Mouse (Mus musculus) embryonic facial prominence, embryonic 15.5 days (tissue): ENCODE data around the gene Stxbp4. TPM values are rescaled to one million over a fixed set of nuclear protein-coding genes. Genes with fewer than 3 reads are reported as not detected.

Experiments
- ATAC-seq: fragments of 200-750 bp; cut with Nextera tagmentation; 2 replicates; pipeline ENCODE4 v1.8.0; 2017; ENCODE audit warnings: low read depth, moderate TSS enrichment; ENCODE audit not compliant: insufficient number of reproducible peaks, low FRiP score, low TSS enrichment
- H3K27ac ChIP-seq: fragments of 300-500 bp; sonication (generic); replicated peaks from 2 replicates; pipeline ENCODE4 v1.5.1; 2015; ENCODE audit warnings: mild to moderate bottlenecking, inconsistent platforms
- H3K27me3 ChIP-seq: fragments of 300-500 bp; sonication (generic); 2 replicates; pipeline ENCODE4 v1.6.1; 2015; ENCODE audit warnings: inconsistent platforms
- H3K36me3 ChIP-seq: fragments of 300-500 bp; sonication (generic); 2 replicates; pipeline ENCODE4 v1.6.1; 2015; ENCODE audit warnings: mild to moderate bottlenecking, inconsistent platforms
- H3K4me1 ChIP-seq: fragments of 300-500 bp; sonication (generic); 2 replicates; pipeline ENCODE4 v1.6.1; 2015; ENCODE audit warnings: inconsistent platforms
- H3K4me2 ChIP-seq: fragments of 300-500 bp; sonication (generic); replicated peaks from 2 replicates; pipeline ENCODE4 v1.6.1; 2015; ENCODE audit warnings: mild to moderate bottlenecking, inconsistent platforms
- H3K4me3 ChIP-seq: fragments of 300-500 bp; sonication (generic); replicated peaks from 2 replicates; pipeline ENCODE4 v1.5.1; 2015; ENCODE audit warnings: mild to moderate bottlenecking, inconsistent platforms
- H3K9ac ChIP-seq: fragments of 300-500 bp; sonication (generic); 2 replicates; pipeline ENCODE4 v1.6.1; 2015; ENCODE audit warnings: inconsistent platforms
- H3K9me3 ChIP-seq: fragments of 300-500 bp; sonication (generic); replicated peaks from 2 replicates; pipeline ENCODE4 v1.6.1; 2016; ENCODE audit warnings: inconsistent platforms
- WGBS: fragments of 180-500 bp; shearing (Covaris S2); methylation state at CpG from one replicate; pipeline ENCODE4 v1.1.7; 2015; 5-methylcytosine and 5-hydroxymethylcytosine counted together
- polyA plus RNA-seq: library from polyadenylated mRNA; unstranded; fragments of >200 nt; fragmentation: Nextera tagmentation; extraction: Ambion mirVana; gene quantifications from 2 replicates; pipeline ENCODE4 v1.2.1, GENCODE M21; 2015

Stxbp4 gene
- polyA plus RNA-seq = 26.3 and 26.7 TPM in 2 replicates

DNA sequence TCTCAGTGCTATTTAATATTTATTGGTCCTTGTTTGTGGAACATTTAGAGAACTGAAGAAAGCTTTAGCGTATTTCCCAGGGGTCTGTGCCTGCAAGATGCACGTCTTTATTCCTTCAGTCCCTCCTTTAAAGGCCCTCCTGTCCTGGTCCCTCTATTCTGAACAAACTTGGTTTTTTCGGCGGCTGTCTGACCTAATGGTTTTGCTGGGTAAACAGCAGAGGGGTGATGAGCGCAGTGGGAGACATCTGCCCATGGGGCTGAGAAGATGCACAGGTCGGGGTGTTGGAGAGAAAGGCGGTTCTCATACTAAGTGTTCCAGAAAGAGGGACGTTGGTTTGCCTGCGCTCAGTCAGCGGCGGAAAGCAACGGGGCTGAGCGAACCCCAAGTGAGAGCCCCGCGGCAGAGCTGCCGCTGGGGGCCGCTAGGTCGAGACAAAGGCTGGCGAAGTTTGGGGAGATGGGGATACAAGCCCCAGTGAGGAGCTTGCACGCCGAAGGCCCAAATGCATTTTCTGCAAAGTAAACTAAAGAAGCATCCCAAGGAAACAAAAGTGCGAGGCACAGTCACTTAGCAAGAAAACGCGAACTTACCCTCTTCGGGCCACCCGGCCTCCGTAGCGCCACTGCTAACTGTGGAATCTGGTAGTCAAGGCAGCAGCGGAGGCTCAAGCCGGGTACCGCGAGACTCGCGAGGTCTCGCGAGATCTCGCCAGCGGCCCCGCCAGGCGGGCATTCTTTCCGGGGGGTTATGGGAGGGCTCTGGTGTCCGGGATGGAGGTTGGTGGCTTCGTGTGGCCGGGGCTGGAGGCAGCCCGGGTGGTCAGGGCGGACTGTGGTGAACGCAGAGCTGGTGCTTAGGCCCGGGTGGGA, at the start of gene Stxbp4, which contains the start of gene Cox11:
TSS of gene Stxbp4 (minus strand) at position 645 of the 872 bp plus-strand sequence.
TSS of gene Cox11 (plus strand) at position 734 of the 872 bp plus-strand sequence.
- peak within 1 kb of the TSS; percentile 55 for H3K4me2 ChIP-seq
- H3K4me1 ChIP-seq = peaks cover 3% of the 10 kb centered on the region
- peak within 1 kb of the TSS; percentile 98 for H3K9ac ChIP-seq
- peaks cover 11% of the 10 kb centered on the region for H3K36me3 ChIP-seq
- H3K4me3 ChIP-seq = peak within 1 kb of the TSS; percentile 99
- ATAC-seq = peak; percentile 95
- H3K27ac ChIP-seq = peak within 1 kb of the TSS; percentile 98
- under 1% methylated on average over 48 of the region's 48 CpGs for WGBS
- H3K27me3 ChIP-seq = no peaks in the 10 kb centered on the region
- H3K9me3 ChIP-seq = no peaks in the 10 kb centered on the region

DNA sequence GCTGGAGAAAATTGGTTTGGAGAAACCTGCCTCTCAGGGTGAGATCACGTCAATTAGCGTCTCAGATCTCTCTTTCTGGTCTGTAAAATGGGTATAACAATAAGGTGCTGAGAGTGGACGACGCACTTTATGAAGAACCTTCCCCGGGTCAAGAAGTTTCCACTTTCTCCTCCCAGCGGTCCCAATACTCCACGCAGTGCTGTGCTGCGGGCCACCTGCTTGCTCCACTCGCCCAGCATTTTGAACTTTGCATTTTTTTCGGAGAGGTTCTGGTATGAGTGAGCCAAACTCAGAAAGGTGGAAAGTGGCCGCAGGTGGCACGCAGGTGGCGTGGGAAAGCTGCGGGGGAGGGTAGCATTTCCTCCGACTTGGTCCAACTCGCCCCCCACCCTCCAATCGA, 49.2 kb upstream of the Stxbp4 start:
- Histone ChIP-seq H3K4me2 (peak overlapping the region; percentile 91), H3K27ac (peak overlapping the region; percentile 76), H3K4me1 (peaks cover 18% of the 10 kb centered on the region), H3K9ac (peak overlapping the region; percentile 39), H3K27me3 (no peaks in the 10 kb centered on the region), H3K36me3 (peaks cover 9% of the 10 kb centered on the region; the same call in 1 of the 2 replicates), H3K9me3 (no peaks in the 10 kb centered on the region), H3K4me3 (peak overlapping the region; percentile 71)
- WGBS = 1% methylated on average over 17 of the region's 17 CpGs
- peak; percentile 23; the same call in 1 of the 2 replicates for ATAC-seq

DNA sequence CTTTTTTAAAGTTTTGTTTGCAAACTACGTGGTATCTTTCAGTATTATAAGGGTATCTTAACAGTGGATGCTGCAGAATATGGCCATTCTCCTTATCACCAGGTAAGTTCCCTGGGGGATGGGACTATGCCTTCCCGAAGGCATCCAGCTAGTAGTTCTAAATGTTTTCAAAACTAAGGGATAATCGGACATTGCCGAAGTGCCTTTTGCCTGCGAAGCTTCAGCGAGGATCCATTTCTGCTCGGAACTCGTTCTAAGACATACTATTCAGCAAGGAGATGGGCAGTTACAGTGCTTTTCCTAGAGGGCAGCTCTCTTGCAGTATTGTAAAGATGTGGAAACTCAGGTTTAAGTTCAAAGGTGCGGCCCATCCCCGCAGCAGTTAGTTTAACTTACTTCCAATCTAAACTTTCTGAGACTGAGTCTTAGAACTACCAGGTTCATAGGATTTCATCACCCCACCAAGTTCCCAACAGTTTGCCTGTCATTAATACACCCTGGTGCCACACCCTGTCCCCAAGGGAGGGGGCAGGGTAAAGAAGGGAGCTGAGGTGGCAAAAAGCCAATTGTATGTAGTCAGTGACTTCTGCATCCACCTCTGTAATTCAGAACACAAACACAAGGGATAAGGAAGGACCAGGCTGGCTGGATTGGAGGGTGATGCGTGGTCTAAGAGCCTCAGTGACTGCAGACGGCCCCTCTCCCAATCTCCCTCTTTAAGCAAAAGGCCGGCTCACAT, 48.6 kb upstream of the Stxbp4 start:
- Histone ChIP-seq H3K4me3 (peak overlapping the region; percentile 71), H3K4me1 (peaks cover 18% of the 10 kb centered on the region), H3K4me2 (peak overlapping the region; percentile 91), H3K9ac (no peak overlapping the region), H3K9me3 (no peaks in the 10 kb centered on the region), H3K27me3 (no peaks in the 10 kb centered on the region), H3K27ac (peak overlapping the region; percentile 76; the same call in 1 of the 2 replicates), H3K36me3 (peaks cover 9% of the 10 kb centered on the region; the same call in 1 of the 2 replicates)
- no peak for ATAC-seq
- 62% methylated on average over 13 of the region's 13 CpGs for WGBS

DNA sequence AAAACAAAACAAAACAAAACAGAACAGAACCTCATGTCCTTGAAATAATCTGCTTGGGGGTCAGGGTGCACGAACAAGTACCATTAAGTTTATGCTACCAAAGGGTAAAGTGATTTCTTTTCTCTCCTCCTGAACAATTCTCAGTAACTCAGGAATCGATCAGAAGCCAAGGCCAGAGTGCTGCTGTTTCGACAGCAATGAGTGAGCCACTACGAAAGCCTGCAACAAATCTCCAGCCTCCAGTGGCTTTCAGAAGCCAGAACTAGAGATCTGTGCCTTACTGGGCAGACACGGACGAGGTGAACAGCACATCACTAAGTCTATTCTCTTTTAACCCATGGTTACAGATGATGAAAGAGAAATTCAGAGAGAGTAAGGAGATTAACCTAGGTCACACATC, 47.3 kb upstream of the Stxbp4 start:
- Histone ChIP-seq H3K27me3 (no peaks in the 10 kb centered on the region), H3K9me3 (no peaks in the 10 kb centered on the region), H3K36me3 (peaks cover 18% of the 10 kb centered on the region), H3K4me2 (no peak overlapping the region), H3K27ac (no peak overlapping the region), H3K4me1 (peaks cover 18% of the 10 kb centered on the region), H3K9ac (no peak overlapping the region), H3K4me3 (no peak overlapping the region)
- WGBS = 66% methylated on average over 6 of the region's 6 CpGs
- ATAC-seq = no peak

DNA sequence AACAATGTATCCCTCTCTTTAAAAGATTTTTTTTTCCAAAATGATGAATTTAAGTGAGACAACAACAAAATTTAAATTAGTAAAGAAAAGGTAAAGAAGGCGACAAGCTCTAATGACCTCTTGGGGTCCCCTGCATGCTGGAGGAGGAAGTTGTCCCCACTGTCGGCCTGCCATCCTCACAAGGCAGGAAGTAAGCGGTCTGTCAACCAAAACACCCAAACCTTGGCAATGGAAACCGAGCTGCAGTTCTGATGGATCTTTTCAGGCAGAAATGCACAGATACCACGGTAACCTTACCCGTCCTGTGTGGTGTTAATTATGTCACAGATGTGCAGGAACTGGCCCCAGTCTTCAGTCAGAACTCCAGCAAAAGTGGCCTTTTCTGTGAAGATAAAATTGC, 46.9 kb upstream of the Stxbp4 start:
- H3K27me3 ChIP-seq = no peaks in the 10 kb centered on the region
- peaks cover 18% of the 10 kb centered on the region for H3K36me3 ChIP-seq
- H3K4me2 ChIP-seq = no peak overlapping the region
- ATAC-seq = no peak
- no peak overlapping the region for H3K4me3 ChIP-seq
- 40% methylated on average over 6 of the region's 6 CpGs for WGBS
- peaks cover 18% of the 10 kb centered on the region for H3K4me1 ChIP-seq
- H3K27ac ChIP-seq = no peak overlapping the region
- no peak overlapping the region for H3K9ac ChIP-seq
- no peaks in the 10 kb centered on the region for H3K9me3 ChIP-seq

DNA sequence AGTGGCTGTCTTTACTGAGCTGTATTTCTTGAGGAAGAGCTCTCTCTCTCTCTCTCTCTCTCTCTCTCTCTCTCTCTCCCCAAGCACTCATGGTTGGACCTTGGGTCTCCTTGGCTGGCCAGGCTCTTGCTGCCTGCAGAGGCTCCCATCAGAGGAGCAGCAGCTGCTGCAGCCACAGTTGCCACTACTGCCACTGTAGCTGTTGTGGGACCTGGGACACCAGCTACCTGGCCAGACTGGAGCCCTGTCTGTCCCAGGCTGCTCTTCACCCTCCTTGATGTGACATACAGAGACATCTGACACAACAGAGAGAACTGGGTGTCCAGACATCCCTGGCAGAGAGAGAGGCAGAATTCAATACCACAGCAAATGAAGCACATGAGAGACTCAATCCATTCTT, 43.3 kb upstream of the Stxbp4 start:
- no peak for ATAC-seq
- no peaks in the 10 kb centered on the region for H3K27me3 ChIP-seq
- no peak overlapping the region for H3K27ac ChIP-seq
- H3K4me3 ChIP-seq = no peak overlapping the region
- no peaks in the 10 kb centered on the region for H3K9me3 ChIP-seq
- H3K4me2 ChIP-seq = no peak overlapping the region
- H3K4me1 ChIP-seq = peaks cover 2% of the 10 kb centered on the region; the same call in 1 of the 2 replicates
- H3K36me3 ChIP-seq = peaks cover 18% of the 10 kb centered on the region
- H3K9ac ChIP-seq = no peak overlapping the region

DNA sequence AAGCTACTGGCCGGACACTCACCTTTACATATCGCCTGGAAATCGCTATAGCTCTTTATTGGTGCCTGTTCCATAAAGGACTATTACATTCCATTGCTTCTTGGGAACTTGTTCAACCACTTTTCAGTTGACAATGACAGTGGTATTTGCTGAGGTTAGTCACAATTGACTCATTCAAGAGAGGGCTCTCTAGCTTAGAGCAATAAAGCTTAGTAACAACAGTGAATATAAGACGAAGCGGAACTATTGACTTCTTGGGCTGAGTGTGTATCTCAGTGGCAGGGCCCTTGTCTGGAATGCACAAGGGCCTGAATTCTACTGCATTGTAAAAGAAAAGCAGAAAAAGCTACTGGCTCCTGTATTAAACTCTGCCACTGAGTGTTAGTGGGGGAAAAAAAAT, 40.7 kb upstream of the Stxbp4 start:
- H3K4me2 ChIP-seq = no peak overlapping the region
- H3K4me3 ChIP-seq = no peak overlapping the region
- H3K36me3 ChIP-seq = peaks cover 18% of the 10 kb centered on the region
- H3K9me3 ChIP-seq = no peaks in the 10 kb centered on the region
- H3K27me3 ChIP-seq = no peaks in the 10 kb centered on the region
- ATAC-seq = no peak
- no peak overlapping the region for H3K9ac ChIP-seq
- H3K4me1 ChIP-seq = no peaks in the 10 kb centered on the region
- WGBS = 73% methylated on average over 5 of the region's 5 CpGs
- no peak overlapping the region for H3K27ac ChIP-seq

DNA sequence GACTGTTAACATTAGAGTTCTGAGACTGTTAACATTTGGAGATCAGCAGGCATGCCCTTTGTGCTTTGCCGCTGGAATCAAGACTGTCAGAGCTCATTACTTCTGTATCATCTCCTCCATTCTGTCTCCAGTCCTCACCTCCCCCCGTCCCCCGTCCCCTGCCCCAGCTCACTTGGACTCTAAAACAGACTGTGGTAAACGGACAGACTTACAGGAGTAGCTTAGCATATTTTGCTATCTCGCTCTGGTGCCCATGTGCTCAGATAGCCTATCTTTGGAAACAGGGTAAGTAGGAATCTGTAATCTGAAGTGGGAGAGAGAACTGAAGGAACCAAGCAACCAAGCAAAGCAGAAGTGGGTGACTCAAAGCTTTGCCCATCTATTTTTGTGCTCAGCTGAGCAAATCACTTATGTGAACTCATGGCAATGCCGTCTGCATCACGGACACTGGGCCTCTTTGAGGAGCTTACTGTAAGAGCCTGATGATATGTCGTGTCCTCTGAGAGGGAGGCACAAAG, 39.9 kb upstream of the Stxbp4 start:
- Histone ChIP-seq H3K27me3 (no peaks in the 10 kb centered on the region), H3K9ac (no peak overlapping the region), H3K4me3 (no peak overlapping the region), H3K36me3 (peaks cover 18% of the 10 kb centered on the region), H3K4me1 (no peaks in the 10 kb centered on the region), H3K27ac (no peak overlapping the region), H3K4me2 (no peak overlapping the region), H3K9me3 (no peaks in the 10 kb centered on the region)
- 86% methylated on average over 8 of the region's 8 CpGs for WGBS
- ATAC-seq = no peak

DNA sequence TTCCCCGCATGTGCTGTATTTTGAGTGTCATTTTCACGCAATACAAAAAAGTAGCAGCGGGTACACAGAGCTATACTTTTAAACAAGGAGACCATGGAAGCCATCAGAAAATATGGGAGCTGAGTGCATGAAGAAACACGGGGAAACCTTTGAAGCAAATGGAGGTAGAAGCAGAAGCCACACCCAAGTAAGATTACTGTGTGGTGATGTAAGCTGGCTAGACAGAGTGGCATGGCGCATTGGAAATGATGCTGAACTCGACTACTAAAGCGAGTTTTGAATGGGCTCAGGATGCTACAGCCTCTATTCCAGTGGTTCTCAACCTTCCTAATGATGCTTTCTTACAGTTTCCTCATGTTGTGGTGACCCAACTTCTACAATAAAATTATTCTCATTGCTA, 39.1 kb upstream of the Stxbp4 start:
- Histone ChIP-seq H3K4me1 (no peaks in the 10 kb centered on the region), H3K4me3 (no peak overlapping the region), H3K27me3 (no peaks in the 10 kb centered on the region), H3K9me3 (no peaks in the 10 kb centered on the region), H3K36me3 (peaks cover 16% of the 10 kb centered on the region), H3K27ac (no peak overlapping the region), H3K4me2 (no peak overlapping the region), H3K9ac (no peak overlapping the region)
- ATAC-seq = no peak
- WGBS = 88% methylated on average over 7 of the region's 7 CpGs

DNA sequence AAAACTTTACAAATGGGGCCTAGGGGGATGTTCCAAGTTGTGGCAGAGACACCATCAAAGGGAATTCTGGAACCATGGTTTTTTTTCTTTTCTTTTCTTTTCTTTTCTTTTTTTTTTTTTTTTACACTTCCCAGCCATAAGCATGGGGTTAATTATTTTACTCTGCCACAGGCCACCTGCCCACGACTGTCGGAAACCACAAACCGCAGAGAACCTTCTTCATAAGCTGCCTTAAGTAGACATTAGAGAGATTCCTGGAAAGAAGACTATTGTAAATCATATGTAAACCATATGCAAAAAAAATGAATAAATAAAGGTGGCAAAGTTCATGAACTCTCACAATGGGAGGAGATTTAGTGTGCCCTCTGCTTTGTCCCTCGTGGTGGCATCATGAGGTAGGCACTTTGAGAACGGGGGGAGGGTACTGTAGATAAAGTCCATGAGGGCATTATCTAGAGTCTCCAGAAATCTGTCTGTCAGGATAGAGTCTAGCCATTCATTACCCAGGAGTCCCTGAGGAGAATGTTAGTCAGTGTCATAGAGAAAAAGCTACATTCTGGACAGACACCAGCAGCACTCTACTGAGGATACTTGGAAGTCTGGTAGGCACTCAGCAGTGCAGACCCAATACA, 37.7 kb upstream of the Stxbp4 start:
- no peak overlapping the region for H3K27ac ChIP-seq
- ATAC-seq = no peak
- 53% methylated on average over 5 of the region's 5 CpGs for WGBS
- H3K9me3 ChIP-seq = no peaks in the 10 kb centered on the region
- no peak overlapping the region for H3K4me2 ChIP-seq
- H3K4me3 ChIP-seq = no peak overlapping the region
- H3K4me1 ChIP-seq = no peaks in the 10 kb centered on the region
- H3K9ac ChIP-seq = no peak overlapping the region
- H3K36me3 ChIP-seq = peaks cover 11% of the 10 kb centered on the region; the same call in 1 of the 2 replicates
- H3K27me3 ChIP-seq = no peaks in the 10 kb centered on the region

DNA sequence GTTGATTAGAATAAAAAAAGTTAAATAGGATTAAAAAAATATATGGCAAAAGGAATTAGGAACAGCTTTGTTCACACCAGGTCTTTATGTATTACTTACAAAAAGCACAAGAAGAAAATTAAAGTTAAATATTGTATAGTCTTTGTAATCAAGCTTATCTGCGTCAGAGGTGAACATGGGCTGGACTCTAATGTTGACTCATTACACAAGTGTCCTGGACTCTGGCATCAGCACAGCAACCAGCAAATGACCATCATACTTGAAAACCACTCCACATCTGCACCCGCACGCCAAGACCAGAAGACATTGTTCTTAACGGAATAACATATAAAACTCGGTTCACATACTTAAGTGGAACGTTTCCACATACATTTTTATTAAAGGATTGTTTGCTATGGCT, 29.4 kb upstream of the Stxbp4 start:
- Histone ChIP-seq H3K9ac (no peak overlapping the region), H3K27ac (no peak overlapping the region), H3K4me3 (no peak overlapping the region), H3K27me3 (no peaks in the 10 kb centered on the region), H3K36me3 (peaks cover 15% of the 10 kb centered on the region; the same call in 1 of the 2 replicates), H3K4me2 (no peak overlapping the region), H3K9me3 (no peaks in the 10 kb centered on the region), H3K4me1 (peaks cover 37% of the 10 kb centered on the region)
- WGBS = 94% methylated on average over 6 of the region's 6 CpGs
- no peak for ATAC-seq
